Mouse (Mus musculus) heart, adult 2 months (tissue): ENCODE measurements around the gene Nxnl1.

Experiments
- CTCF ChIP-seq: fragments of 200-600 bp; IDR thresholded peaks from 2 replicates; pipeline ENCODE4 v1.8.1; 2022; ENCODE audit warnings: antibody characterized with exemption, mild to moderate bottlenecking, moderate library complexity
- EP300 ChIP-seq: fragments of 200-500 bp; IDR thresholded peaks from 2 replicates; pipeline ENCODE4 v1.6.1; 2011; ENCODE audit warnings: low read depth, low read length, control low read depth; ENCODE audit not compliant: insufficient read depth
- POLR2A ChIP-seq: fragments of 200-500 bp; IDR thresholded peaks from 2 replicates; pipeline ENCODE4 v1.6.1; 2011; ENCODE audit warnings: mild to moderate bottlenecking, low read depth, low read length, control low read depth; ENCODE audit not compliant: insufficient read depth

DNA sequence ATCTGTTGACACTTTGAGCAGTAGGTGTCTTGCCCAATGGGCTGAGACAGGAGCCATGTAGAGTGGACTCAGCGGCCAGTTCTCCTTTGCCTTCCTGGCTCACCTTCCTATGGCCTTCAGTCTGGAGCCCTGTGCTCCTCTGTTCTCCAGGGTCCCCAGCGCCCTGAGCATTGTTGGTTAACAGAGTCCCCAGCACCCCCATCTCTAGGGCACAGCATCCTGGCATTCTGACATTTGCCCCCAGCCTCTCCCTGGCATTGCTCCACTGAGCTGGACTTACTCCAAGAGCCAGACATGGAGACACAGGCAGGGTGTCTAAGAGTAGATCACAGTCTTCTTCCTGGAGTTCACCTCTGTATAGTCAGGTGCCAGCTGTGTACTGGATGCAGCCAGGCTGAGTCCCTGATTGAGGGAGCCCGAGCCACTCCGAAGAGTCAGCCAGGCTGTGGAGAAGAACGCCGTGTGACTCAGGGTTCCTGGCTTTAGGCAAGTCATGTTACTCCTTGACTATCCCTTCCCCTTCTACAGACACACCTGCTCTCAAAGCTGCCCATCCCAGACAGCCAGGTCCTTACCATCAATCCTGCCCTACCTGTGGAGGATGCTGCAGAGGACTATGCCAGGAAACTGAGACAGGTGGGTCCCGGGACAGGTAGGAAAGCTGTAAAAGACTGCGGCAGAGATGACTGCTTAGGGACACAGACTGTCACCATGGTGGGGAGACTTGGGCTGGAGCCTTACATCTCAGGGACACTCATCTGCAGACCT, 27.3 kb upstream of the Nxnl1 start:
- TF ChIP-seq CTCF (no peak), POLR2A (no peak), EP300 (no peak)
